Mouse (Mus musculus): ENCODE measurements around the gene Ndufa10.

Ndufa10 gene

DNA sequence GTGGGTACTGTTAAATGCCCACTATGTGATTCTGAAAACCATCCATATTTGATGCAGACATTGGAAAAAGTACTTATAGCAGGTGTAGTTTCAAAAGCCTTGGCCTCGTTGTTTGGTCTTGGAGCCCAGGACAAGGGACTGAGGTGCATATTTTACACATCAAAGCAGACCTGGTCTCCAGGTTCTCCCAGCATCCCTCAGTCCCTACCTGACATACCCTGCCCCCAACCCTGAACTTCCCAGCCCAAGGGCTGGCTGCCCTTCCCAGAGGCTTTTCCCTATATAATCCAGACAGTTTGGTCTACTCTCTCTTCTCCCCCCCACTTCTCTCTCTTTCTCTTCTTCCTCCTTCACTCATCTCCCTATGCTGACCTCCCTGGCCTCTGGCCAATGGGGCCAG is 42.7 kb downstream of the Ndufa10 start:
- no peak for DNase-seq

- DNase-seq, result no peak
Measured at GRCm38 (mm10) chr1:92424714-92425113, 48.9 kb downstream of the Ndufa10 start.

DNA sequence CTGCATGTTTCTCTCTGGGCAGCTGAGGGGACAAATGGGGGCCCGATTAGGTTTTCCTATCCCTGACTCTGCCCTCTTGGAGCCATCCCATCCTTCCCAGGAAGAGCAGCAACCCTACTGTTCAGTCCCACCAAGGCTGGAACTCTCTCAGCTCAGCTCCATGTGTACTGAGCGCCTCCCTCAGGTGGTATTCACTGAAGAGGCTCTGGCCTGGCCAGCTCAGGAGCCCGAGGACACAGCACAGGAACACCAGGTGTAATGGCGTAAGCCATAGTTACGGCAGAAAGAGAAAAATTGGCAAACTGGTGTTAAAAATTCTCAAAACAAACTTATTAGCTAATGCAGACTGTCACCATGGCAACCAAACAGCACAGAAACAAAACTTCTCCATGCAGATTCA is 68.5 kb downstream of the Ndufa10 start:
- DNase-seq, result no peak

- no peak for DNase-seq
Measured at GRCm38 (mm10) chr1:92400556-92400955, 73.1 kb downstream of the Ndufa10 start.

GRCm38 (mm10) chr1:92398601-92399000 is 75.1 kb downstream of the Ndufa10 start:
- no peak for DNase-seq

GRCm38 (mm10) chr1:92397511-92398051 is 76.1 kb downstream of the Ndufa10 start:
- DNase-seq, result no peak

DNA sequence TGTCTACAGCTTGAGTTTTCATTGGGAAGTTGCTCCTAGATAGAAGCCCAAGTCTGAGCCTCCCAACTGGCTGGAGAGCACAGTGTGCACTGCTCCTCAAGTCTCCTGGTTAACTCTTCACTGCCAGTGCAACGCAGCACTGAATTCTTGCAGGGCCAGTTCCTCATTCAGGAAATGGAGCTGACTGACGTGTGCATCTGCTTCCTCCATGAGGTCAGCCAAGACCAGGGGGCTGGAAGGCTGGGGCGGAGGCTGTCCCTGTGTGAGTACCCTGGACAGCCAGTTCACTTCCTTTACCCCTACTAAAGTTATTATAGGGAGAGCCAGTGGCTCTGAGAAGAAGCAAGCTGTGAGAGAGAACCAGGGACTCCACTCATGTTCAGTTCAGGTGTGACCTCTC is 79.4 kb downstream of the Ndufa10 start:
- DNase-seq, result no peak

- DNase-seq, result no peak
Measured at GRCm38 (mm10) chr1:92393166-92393565, 80.5 kb downstream of the Ndufa10 start.
